Mouse (Mus musculus) spleen, adult 2 months (tissue): ENCODE results near the gene Acsbg2.

Source experiments
- CTCF ChIP-seq: fragments of 200-500 bp; IDR thresholded peaks from 2 replicates; pipeline ENCODE4 v1.5.1; 2011; ENCODE audit warnings: mild to moderate bottlenecking, inconsistent platforms; ENCODE audit not compliant: insufficient read depth, insufficient read length, insufficient replicate concordance; ENCODE audit errors: extremely low read depth
- POLR2A ChIP-seq: fragments of 200-500 bp; IDR thresholded peaks from 2 replicates; pipeline ENCODE4 v1.6.1; 2011; ENCODE audit warnings: low read depth, low read length, inconsistent platforms

GRCm38 (mm10) chr17:56913023-56913422 is 38.8 kb upstream of the Acsbg2 start:
- TF ChIP-seq POLR2A (no peak), CTCF (no peak)
